Mouse (Mus musculus): ENCODE data around the gene Reep6.

DNA sequence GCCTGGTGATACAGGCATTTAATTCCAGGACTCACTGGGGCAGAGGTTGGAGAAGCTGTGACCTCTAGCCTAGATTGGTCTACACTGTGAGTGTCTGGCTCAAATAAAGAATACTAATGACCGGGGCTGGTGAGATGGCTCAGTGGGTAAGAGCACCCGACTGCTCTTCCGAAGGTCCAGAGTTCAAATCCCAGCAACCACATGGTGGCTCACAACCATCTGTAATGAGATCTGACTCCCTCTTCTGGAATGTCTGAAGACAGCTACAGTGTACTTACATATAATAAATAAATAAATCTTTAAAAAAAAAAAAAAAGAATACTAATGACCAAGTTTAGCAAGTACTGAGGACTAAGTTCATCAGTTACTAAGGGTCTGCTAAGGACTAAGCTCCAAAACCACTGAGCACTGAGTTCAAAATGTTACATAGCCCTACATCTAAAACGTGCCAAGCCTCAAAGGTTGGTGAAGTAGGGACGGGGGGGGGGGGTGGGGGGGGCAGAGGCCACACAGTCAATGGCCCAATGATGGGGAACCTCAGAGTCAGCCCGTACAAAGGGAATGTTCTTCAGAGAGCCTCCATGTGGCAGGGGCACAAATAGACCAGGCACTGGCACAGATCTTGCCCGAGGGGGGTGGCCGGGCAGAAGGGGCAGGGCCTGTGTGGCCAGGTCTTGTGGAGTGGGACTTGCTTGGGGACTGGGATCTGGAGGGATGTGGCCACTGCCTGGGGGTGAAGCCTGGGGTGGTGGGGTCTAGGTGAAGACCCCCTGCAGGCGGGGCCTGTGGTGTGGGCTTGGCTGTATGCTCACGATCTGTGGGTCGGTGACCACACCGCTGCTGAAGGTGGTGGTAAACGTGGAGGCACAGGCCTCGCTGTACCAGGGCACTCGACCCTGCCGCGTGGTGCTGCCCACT, 5.4 kb upstream of the Reep6 start:
- no peak for TF ChIP-seq POLR2A (IDR thresholded peaks at IDR 0.05; ENCODE audit: extremely low read depth, insufficient read depth, low read length)
- 0 out of 2 replicates have a peak, but pooled peaks have one; percentile 16 for TF ChIP-seq CTCF (IDR thresholded peaks at IDR 0.05; ENCODE audit: low read depth, low read length)

Measured in liver, adult 2 months (tissue).